Mouse (Mus musculus) heart, embryonic 15.5 days (tissue): ENCODE measurements around the gene Lonrf2. TPM values are rescaled to one million over a fixed set of nuclear protein-coding genes. Genes with fewer than 3 reads are reported as not detected.

ENCODE experiments used
- ATAC-seq: fragments of 200-750 bp; cut with Nextera tagmentation; replicated peaks from 2 replicates; pipeline ENCODE4 v1.8.0; 2017; ENCODE audit warnings: low read depth, moderate TSS enrichment; ENCODE audit not compliant: insufficient number of reproducible peaks, insufficient read depth, low FRiP score
- H3K27ac ChIP-seq: fragments of 300-500 bp; sonication (generic); 2 replicates; pipeline ENCODE4 v1.5.1; 2015; ENCODE audit warnings: mild to moderate bottlenecking, inconsistent platforms
- H3K27me3 ChIP-seq: fragments of 300-500 bp; sonication (generic); 2 replicates; pipeline ENCODE4 v1.6.1; 2015; ENCODE audit warnings: inconsistent platforms
- H3K36me3 ChIP-seq: fragments of 300-500 bp; sonication (generic); 2 replicates; pipeline ENCODE4 v1.6.1; 2015; ENCODE audit warnings: mild to moderate bottlenecking, inconsistent platforms
- H3K4me1 ChIP-seq: fragments of 300-500 bp; sonication (generic); replicated peaks from 2 replicates; pipeline ENCODE4 v1.6.1; 2015; ENCODE audit warnings: inconsistent platforms
- H3K4me2 ChIP-seq: fragments of 300-500 bp; sonication (generic); 2 replicates; pipeline ENCODE4 v1.6.1; 2015; ENCODE audit warnings: inconsistent platforms, mild to moderate bottlenecking, moderate library complexity
- H3K4me3 ChIP-seq: fragments of 300-500 bp; sonication (generic); 2 replicates; pipeline ENCODE4 v1.5.1; 2015; ENCODE audit warnings: mild to moderate bottlenecking, inconsistent platforms
- H3K9ac ChIP-seq: fragments of 300-500 bp; sonication (generic); 2 replicates; pipeline ENCODE4 v1.6.1; 2015; ENCODE audit warnings: mild to moderate bottlenecking, inconsistent platforms
- H3K9me3 ChIP-seq: fragments of 300-500 bp; sonication (generic); replicated peaks from 2 replicates; pipeline ENCODE4 v1.6.1; 2016; ENCODE audit warnings: inconsistent platforms
- WGBS: fragments of 180-500 bp; shearing (Covaris S2); methylation state at CpG from one replicate; pipeline ENCODE4 v1.1.7; 2015; ENCODE audit warnings: mixed read lengths; 5-methylcytosine and 5-hydroxymethylcytosine counted together
- polyA plus RNA-seq: library from polyadenylated mRNA; unstranded; fragments of >200 nt; fragmentation: Nextera tagmentation; extraction: Ambion mirVana; gene quantifications from 2 replicates; pipeline ENCODE4 v1.2.1, GENCODE M21; 2015

Gene Lonrf2
- polyA plus RNA-seq, 1 experiment from 2014 or later, result 0.53 TPM

- 18% methylated on average over 18 of the region's 18 CpGs for WGBS
- Histone ChIP-seq H3K9ac (no peak overlapping the region), H3K27ac (peak overlapping the region; percentile 10; the same call in 1 of the 2 replicates)
These were observed 69.6 kb downstream of the Lonrf2 start for GRCm38 (mm10) chr1:38766661-38767572.

GRCm38 (mm10) chr1:38766254-38766653 is 70.3 kb downstream of the Lonrf2 start:
- Histone ChIP-seq H3K36me3 (no peaks in the 10 kb centered on the region), H3K27me3 (peaks cover 9% of the 10 kb centered on the region), H3K4me2 (no peak overlapping the region), H3K27ac (no peak overlapping the region), H3K9ac (no peak overlapping the region), H3K9me3 (no peaks in the 10 kb centered on the region), H3K4me3 (no peak overlapping the region), H3K4me1 (peaks cover 10% of the 10 kb centered on the region)
- ATAC-seq, result no peak
- WGBS, result 49% methylated on average over 4 of the region's 4 CpGs

More at GRCm38 (mm10) chr1:38766661-38767572, 69.6 kb downstream of the Lonrf2 start:
- Histone ChIP-seq H3K9me3 (no peaks in the 10 kb centered on the region), H3K27me3 (peaks cover 9% of the 10 kb centered on the region), H3K36me3 (no peaks in the 10 kb centered on the region), H3K4me1 (peaks cover 10% of the 10 kb centered on the region), H3K4me3 (no peak overlapping the region), H3K4me2 (peak overlapping the region; percentile 12)
- ATAC-seq, result peak; percentile 59

DNA sequence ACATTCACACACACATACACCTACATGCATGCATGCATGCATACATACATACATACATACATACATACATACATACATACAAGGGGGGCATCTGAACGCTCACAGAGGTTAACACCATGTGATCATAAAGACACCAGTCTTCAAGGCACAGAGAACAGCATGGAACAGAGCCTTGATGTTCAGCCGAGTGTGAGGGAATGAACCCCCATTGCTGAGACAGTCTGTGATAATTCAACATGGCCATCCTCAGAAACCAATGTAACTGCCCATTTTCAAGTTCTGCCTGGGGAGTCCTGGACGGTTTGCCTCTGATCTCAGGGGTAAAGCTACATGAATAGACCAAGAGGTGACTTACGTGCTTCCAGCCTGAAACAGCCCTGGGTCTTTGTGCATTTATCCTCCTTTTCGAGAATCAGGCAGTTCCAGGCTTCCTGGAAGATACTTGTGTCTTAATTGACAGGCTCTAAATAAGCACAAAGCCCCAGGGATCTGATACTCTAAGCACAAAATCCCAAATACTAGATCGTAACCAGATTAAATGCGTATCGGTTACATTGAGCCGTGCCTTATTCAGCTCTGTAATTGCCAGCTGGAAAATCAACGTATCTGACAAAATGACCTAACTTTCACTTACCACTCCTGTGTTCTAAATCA is 72.4 kb downstream of the Lonrf2 start:
- Histone ChIP-seq H3K27me3 (peaks cover 5% of the 10 kb centered on the region; the same call in 1 of the 2 replicates), H3K4me1 (peaks cover 14% of the 10 kb centered on the region), H3K4me2 (no peak overlapping the region), H3K4me3 (no peak overlapping the region), H3K9ac (no peak overlapping the region), H3K36me3 (no peaks in the 10 kb centered on the region), H3K27ac (no peak overlapping the region), H3K9me3 (no peaks in the 10 kb centered on the region)
- ATAC-seq, result no peak
- 82% methylated on average over 10 of the region's 10 CpGs for WGBS

GRCm38 (mm10) chr1:38760424-38760823 is 76.1 kb downstream of the Lonrf2 start:
- Histone ChIP-seq H3K4me2 (no peak overlapping the region), H3K27me3 (no peaks in the 10 kb centered on the region), H3K4me3 (no peak overlapping the region), H3K9me3 (no peaks in the 10 kb centered on the region), H3K27ac (no peak overlapping the region), H3K9ac (no peak overlapping the region), H3K36me3 (no peaks in the 10 kb centered on the region), H3K4me1 (peaks cover 10% of the 10 kb centered on the region)
- 0 out of 2 replicates have a peak, but pooled peaks have one; percentile 35 for ATAC-seq
- WGBS, result 34% methylated on average over 9 of the region's 9 CpGs

DNA sequence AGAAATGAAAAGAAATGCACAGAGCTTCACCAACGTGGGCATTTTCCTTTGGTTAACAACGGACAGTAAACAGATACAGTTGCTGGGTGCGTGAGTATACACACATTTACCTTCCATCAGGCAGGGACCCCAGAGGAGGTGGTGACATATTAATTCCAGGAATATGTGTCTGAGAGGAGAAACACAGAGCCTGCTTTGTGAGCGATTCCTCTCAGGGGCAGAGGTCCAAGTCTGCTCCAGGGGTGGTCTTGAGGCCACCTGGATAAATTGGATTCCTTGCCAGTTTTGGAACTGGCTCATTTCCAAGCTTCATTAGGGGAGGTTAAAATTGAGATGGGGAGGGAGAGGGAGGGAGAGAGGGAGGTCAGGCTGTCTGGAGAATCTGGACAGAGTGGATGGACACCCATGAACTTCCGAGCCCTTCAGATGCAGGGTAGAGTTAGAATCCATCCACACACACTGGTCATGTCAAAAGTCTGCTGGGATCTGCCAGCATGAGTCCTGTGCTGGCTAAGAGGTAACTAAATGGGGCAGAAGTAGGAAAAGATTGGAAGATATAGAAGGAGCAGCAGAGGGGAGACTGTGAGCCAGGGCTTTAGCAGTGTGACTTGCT is 78.6 kb downstream of the Lonrf2 start:
- no peak overlapping the region for H3K9ac ChIP-seq
- no peaks in the 10 kb centered on the region for H3K36me3 ChIP-seq
- H3K27ac ChIP-seq, result no peak overlapping the region
- ATAC-seq, result no peak
- no peak overlapping the region for H3K4me2 ChIP-seq
- H3K4me1 ChIP-seq, result peaks cover 10% of the 10 kb centered on the region
- no peaks in the 10 kb centered on the region for H3K27me3 ChIP-seq
- H3K9me3 ChIP-seq, result no peaks in the 10 kb centered on the region
- 32% methylated on average over 5 of the region's 5 CpGs for WGBS
- no peak overlapping the region for H3K4me3 ChIP-seq

- Histone ChIP-seq H3K9me3 (no peaks in the 10 kb centered on the region), H3K4me2 (no peak overlapping the region), H3K27ac (no peak overlapping the region), H3K4me3 (no peak overlapping the region), H3K9ac (no peak overlapping the region), H3K27me3 (no peaks in the 10 kb centered on the region), H3K36me3 (no peaks in the 10 kb centered on the region), H3K4me1 (no peaks in the 10 kb centered on the region)
- 50% methylated on average over 1 of the region's 1 CpGs for WGBS
- ATAC-seq, result no peak
These were observed 92.6 kb downstream of the Lonrf2 start for GRCm38 (mm10) chr1:38743863-38744262.

Other genes starting within 250 kb of the Lonrf2 start
- 2.2 and 3.7 TPM in 2 replicates for gene Aff3, start 171.8 kb downstream of the Lonrf2 start, polyA plus RNA-seq
- gene Chst10, start 61.5 kb upstream of the Lonrf2 start, polyA plus RNA-seq, result 1.6 and 2.0 TPM in 2 replicates
- gene Nms, start 102.4 kb upstream of the Lonrf2 start, polyA plus RNA-seq, result not detected in 2 replicates
- 129 and 149 TPM in 2 replicates for gene Pdcl3, start 148.9 kb upstream of the Lonrf2 start, polyA plus RNA-seq